Mouse (Mus musculus): Measurements from ENCODE around the gene Allc. TPM values are rescaled to one million over a fixed set of nuclear protein-coding genes. Genes with fewer than 3 reads are reported as not detected.

The Allc gene
- polyA plus RNA-seq, 1 experiment from 2014 or later, result not detected

DNA sequence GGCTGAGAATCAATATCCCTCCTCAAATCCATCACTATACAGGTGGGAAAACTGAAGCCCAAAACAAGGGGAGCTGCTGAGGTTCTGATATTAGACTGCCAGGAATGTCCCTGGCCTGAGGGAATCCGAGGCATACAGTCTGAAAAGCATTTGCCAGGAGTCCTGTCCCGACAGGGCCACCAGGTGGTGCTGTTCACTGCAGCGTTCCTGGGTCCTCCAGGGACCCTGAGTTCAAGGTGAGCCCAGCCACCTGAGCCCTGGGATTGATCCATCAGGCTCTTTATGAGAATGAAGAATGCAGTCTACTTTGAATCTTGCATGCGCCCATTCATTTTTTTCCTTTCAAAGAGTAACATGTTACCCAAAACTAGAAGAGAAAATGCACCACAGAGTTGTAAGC lies 3.2 kb downstream of the Allc start:
- Histone ChIP-seq H3K36me3 (no peaks in the 10 kb centered on the region), H3K4me2 (replicated peaks) (no peak overlapping the region), H3K9ac (no peak overlapping the region), H3K9me3 (replicated peaks) (no peaks in the 10 kb centered on the region), H3K4me3 (replicated peaks) (no peak overlapping the region), H3K4me1 (no peaks in the 10 kb centered on the region), H3K27me3 (no peaks in the 10 kb centered on the region), H3K27ac (replicated peaks) (no peak overlapping the region)
- no peak for ATAC-seq (ENCODE audit: insufficient number of reproducible peaks, low FRiP score, low TSS enrichment, low read depth)
- WGBS, result 30% methylated on average over 4 of the region's 4 CpGs

DNA sequence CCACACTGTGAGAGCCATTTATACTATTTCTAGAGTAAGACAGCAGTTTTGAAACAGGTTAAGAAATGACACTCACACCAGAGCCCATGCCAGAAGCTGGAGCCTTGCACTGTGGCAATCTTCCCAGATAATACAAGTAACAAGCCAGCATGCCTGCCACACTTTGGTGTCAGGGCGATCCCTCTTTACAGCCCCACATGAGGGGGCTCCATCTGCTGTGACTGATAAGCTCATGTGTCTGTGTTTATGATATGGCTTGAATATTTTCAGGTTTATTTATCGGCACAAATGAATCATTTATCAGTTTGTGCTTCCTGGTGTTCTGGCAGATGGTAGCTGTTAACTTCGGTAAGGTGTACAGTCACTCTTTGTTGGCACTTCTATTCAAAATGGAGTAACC lies 4.2 kb downstream of the Allc start:
- Histone ChIP-seq H3K4me1 (no peaks in the 10 kb centered on the region), H3K27ac (replicated peaks) (no peak overlapping the region), H3K9ac (no peak overlapping the region), H3K4me3 (replicated peaks) (no peak overlapping the region), H3K9me3 (replicated peaks) (no peaks in the 10 kb centered on the region), H3K4me2 (replicated peaks) (no peak overlapping the region), H3K27me3 (no peaks in the 10 kb centered on the region), H3K36me3 (no peaks in the 10 kb centered on the region)
- WGBS, result 83% methylated on average over 3 of the region's 3 CpGs
- ATAC-seq (ENCODE audit: insufficient number of reproducible peaks, low FRiP score, low TSS enrichment, low read depth), result no peak

DNA sequence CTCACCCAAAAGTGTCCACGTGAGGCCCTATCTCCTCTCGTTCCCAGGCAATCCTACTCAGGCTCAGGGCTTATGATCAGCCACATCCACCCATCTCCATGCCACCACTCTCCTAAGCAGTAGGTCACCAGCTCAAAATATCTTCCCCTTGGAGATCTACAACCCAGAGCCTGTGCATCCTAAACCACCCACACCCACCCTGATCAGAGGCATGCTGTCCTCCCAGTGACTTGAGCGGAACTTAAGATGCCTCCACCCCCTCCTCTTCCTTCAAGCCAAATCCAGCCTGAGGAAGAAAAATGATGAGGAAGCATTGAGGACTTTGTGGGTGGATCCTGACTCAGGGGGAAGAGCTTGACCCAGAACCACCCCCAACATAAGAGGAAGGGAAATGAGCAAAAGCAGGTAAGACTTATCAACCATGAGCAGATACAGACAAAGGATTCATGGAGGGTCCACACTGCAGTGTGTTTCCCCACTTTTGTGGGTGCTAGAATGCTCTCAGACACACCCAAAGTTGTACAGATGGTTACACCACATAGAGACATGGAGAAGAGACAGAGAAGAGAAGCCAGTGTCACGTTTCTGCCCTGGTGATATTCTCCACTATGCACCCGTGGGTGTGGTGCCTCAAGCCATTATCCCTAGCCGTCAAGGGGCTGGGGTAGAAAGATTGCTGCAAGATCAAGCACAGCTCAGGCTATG lies 6.8 kb downstream of the Allc start:
- H3K27ac ChIP-seq (replicated peaks), result no peak overlapping the region
- ATAC-seq (ENCODE audit: insufficient number of reproducible peaks, low FRiP score, low TSS enrichment, low read depth), result no peak
- H3K4me2 ChIP-seq (replicated peaks), result no peak overlapping the region
- H3K27me3 ChIP-seq, result no peaks in the 10 kb centered on the region
- no peak overlapping the region for H3K9ac ChIP-seq
- WGBS, result 70% methylated on average over 6 of the region's 6 CpGs
- H3K9me3 ChIP-seq (replicated peaks), result no peaks in the 10 kb centered on the region
- no peak overlapping the region for H3K4me3 ChIP-seq (replicated peaks)
- H3K36me3 ChIP-seq, result no peaks in the 10 kb centered on the region
- no peaks in the 10 kb centered on the region for H3K4me1 ChIP-seq

DNA sequence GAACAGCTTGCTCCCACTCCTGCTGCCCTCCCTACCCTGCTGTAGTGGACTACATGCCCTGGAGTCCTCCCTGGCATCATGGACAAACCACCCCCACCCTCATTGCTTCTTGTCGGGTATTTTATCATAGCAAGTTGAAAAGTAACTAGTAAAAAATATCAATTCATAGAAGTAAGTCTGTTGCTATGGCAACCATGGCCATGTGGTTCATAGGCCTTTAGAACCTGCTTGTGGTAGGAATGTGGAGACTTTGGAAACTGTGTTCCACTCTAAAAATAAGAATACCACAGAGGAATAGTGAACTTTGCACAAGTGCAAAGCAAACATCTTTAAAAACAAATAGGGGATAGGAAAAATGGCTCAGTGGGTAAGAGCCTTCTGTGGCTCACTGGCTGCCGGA lies 10.1 kb downstream of the Allc start:
- H3K9me3 ChIP-seq (replicated peaks), result no peaks in the 10 kb centered on the region
- no peak overlapping the region for H3K9ac ChIP-seq
- ATAC-seq (ENCODE audit: insufficient number of reproducible peaks, low FRiP score, low TSS enrichment, low read depth), result no peak
- no peaks in the 10 kb centered on the region for H3K27me3 ChIP-seq
- no peaks in the 10 kb centered on the region for H3K4me1 ChIP-seq
- no peak overlapping the region for H3K4me2 ChIP-seq (replicated peaks)
- WGBS, result 75% methylated on average over 2 of the region's 2 CpGs
- no peaks in the 10 kb centered on the region for H3K36me3 ChIP-seq
- H3K27ac ChIP-seq (replicated peaks), result no peak overlapping the region
- H3K4me3 ChIP-seq (replicated peaks), result no peak overlapping the region

DNA sequence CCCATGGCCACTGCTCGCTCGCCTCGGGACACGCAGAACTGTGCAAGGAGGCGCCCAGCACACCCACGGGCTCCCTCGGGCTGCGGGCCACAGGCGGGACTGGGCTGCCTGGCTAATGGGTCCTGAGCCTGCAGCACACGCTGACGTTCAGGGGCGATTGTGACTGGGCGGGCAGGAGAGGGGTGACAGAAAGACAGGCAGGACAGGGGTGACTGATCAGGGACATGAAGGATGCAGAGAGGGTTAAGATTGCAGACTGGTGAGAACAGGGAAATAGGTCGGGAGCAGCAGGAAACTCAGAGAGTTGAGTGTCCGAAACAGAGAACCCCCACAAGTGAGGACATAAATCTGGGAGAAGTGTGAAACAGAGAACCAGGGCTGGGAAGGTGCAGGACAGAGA lies 30.0 kb downstream of the Allc start, which contains the start of gene Dcdc2c:
Gene Dcdc2c, minus strand, starts transcription at position 101 of the 400 bp plus-strand sequence.
- no peak within 1 kb of the TSS for H3K4me2 ChIP-seq (replicated peaks)
- H3K4me3 ChIP-seq (replicated peaks), result no peak within 1 kb of the TSS
- H3K27me3 ChIP-seq, result no peaks in the 10 kb centered on the region
- H3K4me1 ChIP-seq, result 0 out of 2 replicates have a peak, but pooled peaks cover 3% of the 10 kb centered on the region
- 72% methylated on average over 15 of the region's 15 CpGs for WGBS
- H3K9ac ChIP-seq, result no peak within 1 kb of the TSS
- H3K9me3 ChIP-seq (replicated peaks), result no peaks in the 10 kb centered on the region
- no peaks in the 10 kb centered on the region for H3K36me3 ChIP-seq
- no peak within 1 kb of the TSS for H3K27ac ChIP-seq (replicated peaks)
- no peak for ATAC-seq (ENCODE audit: insufficient number of reproducible peaks, low FRiP score, low TSS enrichment, low read depth)

DNA sequence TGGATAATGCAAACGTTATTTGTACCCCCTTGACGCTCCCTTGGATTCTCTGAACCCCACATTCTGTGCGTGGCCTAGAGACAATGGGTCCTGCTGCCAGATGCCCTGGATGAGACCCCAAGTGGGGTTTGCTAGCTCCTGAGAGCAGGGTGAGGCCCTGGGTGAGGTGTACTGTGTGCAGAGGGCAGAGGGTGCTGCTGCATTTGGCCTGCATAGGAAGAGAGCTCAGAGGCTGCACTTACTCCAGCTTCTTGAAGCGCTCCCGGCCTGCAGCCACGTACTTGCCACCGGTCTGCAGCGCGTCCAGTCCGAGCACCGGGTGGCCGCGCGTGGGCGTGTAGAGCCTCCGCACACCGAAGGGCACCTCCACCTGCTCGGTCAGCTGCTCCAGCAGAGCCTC lies 30.5 kb downstream of the Allc start:
- ATAC-seq (ENCODE audit: insufficient number of reproducible peaks, low FRiP score, low TSS enrichment, low read depth), result no peak
- 69% methylated on average over 18 of the region's 18 CpGs for WGBS
- no peak overlapping the region for H3K9ac ChIP-seq

DNA sequence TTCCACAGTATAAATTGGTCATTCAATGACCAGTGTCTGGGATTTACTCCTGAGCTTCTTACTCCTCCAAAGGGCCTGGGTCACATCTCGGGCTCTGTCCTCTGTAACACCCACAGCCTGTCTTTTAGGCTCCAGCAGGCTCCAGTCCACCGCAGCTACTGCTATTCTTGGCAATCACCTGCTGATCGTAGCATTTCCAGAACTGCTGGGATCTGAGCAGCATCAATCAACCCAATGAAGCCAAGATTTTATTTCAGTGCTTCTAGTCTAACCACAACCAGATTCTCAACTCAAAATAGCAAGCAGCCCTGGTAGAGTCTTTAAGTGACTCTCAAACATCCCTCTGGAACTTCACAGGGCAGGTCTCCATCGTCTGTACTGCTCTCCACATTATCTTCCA lies 33.4 kb downstream of the Allc start:
- H3K4me2 ChIP-seq (replicated peaks), result no peak overlapping the region
- 38% methylated on average over 4 of the region's 4 CpGs for WGBS
- 0 out of 2 replicates have a peak, but pooled peaks cover 3% of the 10 kb centered on the region for H3K4me1 ChIP-seq
- no peaks in the 10 kb centered on the region for H3K27me3 ChIP-seq
- no peak for ATAC-seq (ENCODE audit: insufficient number of reproducible peaks, low FRiP score, low TSS enrichment, low read depth)
- no peak overlapping the region for H3K27ac ChIP-seq (replicated peaks)
- H3K36me3 ChIP-seq, result no peaks in the 10 kb centered on the region
- no peaks in the 10 kb centered on the region for H3K9me3 ChIP-seq (replicated peaks)
- no peak overlapping the region for H3K9ac ChIP-seq
- no peak overlapping the region for H3K4me3 ChIP-seq (replicated peaks)

More for the DNA sequence above, 30.5 kb downstream of the Allc start:
- H3K4me3 ChIP-seq (replicated peaks), result no peak overlapping the region
- H3K4me2 ChIP-seq (replicated peaks), result no peak overlapping the region
- H3K4me1 ChIP-seq, result 0 out of 2 replicates have a peak, but pooled peaks cover 3% of the 10 kb centered on the region
- no peaks in the 10 kb centered on the region for H3K27me3 ChIP-seq
- no peaks in the 10 kb centered on the region for H3K36me3 ChIP-seq
- no peaks in the 10 kb centered on the region for H3K9me3 ChIP-seq (replicated peaks)
- H3K27ac ChIP-seq (replicated peaks), result no peak overlapping the region

DNA sequence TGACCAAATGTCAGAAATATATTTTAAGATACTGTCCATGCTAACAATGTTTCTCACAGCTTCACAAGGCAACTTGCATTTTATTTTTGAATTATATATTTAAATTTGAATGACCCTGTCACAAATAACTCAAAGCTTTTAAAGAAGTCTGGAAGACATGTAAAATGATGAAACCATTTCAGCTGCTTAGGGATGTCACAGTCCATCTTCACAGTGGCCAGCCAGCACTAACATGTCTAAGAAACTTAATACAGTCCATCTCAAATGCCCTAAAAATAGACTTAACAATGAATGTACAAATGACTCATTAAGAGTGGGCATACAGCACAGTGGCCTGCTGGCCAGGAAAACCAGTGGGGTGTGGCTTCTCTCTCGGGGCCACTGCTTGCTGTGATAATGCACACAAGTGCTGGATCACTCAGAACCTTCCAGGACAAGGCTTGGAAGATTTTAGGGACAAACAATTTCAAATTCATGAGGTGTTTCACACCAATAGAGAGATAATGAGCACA lies 68.0 kb downstream of the Allc start:
- H3K4me1 ChIP-seq, result no peaks in the 10 kb centered on the region
- no peak for ATAC-seq (ENCODE audit: insufficient number of reproducible peaks, low FRiP score, low TSS enrichment, low read depth)
- H3K9ac ChIP-seq, result no peak overlapping the region
- no peak overlapping the region for H3K4me2 ChIP-seq (replicated peaks)
- H3K9me3 ChIP-seq (replicated peaks), result no peaks in the 10 kb centered on the region
- H3K27me3 ChIP-seq, result no peaks in the 10 kb centered on the region
- H3K4me3 ChIP-seq (replicated peaks), result no peak overlapping the region
- H3K27ac ChIP-seq (replicated peaks), result no peak overlapping the region
- no peaks in the 10 kb centered on the region for H3K36me3 ChIP-seq
- 53% methylated on average over 1 of the region's 1 CpGs for WGBS

DNA sequence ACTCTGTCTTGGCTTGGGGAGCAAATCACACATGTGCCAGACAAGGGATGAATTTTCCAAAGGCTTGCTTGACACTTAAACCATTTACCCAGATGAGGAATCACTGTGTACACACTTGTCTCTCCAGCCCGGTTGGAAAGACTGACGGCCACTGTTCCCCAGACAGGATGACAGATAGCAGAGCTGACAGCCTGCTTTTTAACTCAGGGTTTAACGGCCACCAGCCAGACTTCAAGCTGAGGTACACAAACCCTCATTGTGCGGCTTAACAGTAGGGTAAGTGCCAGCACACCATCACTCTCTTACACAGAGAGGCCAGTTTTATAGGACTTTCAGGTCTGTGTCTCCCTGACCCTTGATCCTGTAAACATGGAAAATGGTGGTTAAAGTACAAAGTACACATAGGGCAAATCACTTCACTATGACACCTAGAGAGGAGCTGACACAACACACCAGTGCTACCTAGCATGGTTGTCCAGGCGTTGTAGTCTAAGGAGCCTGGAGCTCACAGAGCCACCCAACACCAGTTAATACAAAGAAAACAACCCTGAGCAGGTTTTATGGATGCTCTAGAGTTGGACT lies 72.5 kb downstream of the Allc start:
- WGBS, result 45% methylated on average over 5 of the region's 5 CpGs
- no peaks in the 10 kb centered on the region for H3K9me3 ChIP-seq (replicated peaks)
- no peaks in the 10 kb centered on the region for H3K27me3 ChIP-seq
- H3K36me3 ChIP-seq, result no peaks in the 10 kb centered on the region
- H3K9ac ChIP-seq, result no peak overlapping the region
- no peak overlapping the region for H3K4me2 ChIP-seq (replicated peaks)
- H3K27ac ChIP-seq (replicated peaks), result no peak overlapping the region
- no peak for ATAC-seq (ENCODE audit: insufficient number of reproducible peaks, low FRiP score, low TSS enrichment, low read depth)
- H3K4me1 ChIP-seq, result no peaks in the 10 kb centered on the region
- H3K4me3 ChIP-seq (replicated peaks), result no peak overlapping the region

Other genes with a start within 250 kb of the Allc start
- 0.15 TPM in 1 of 2 replicates, not detected in the other for gene Dcdc2c, start 30.1 kb downstream of the Allc start, polyA plus RNA-seq (2015; fragmentation: Nextera tagmentation; extraction: Ambion mirVana)
- gene Colec11, start 40.9 kb upstream of the Allc start, polyA plus RNA-seq (2015; fragmentation: Nextera tagmentation; extraction: Ambion mirVana), result 0.15 and 0.37 TPM in 2 replicates
- 587 and 734 TPM in 2 replicates for gene Rps7, start 53.4 kb upstream of the Allc start, polyA plus RNA-seq (2015; fragmentation: Nextera tagmentation; extraction: Ambion mirVana)
- gene Rnaseh1, start 67.1 kb upstream of the Allc start, polyA plus RNA-seq (2015; fragmentation: Nextera tagmentation; extraction: Ambion mirVana), result 30.3 and 32.2 TPM in 2 replicates
- gene Adi1, start 92.7 kb upstream of the Allc start, polyA plus RNA-seq (2015; fragmentation: Nextera tagmentation; extraction: Ambion mirVana), result 63.0 and 73.3 TPM in 2 replicates
- 38.1 and 42.3 TPM in 2 replicates for gene Trappc12, start 167.9 kb upstream of the Allc start, polyA plus RNA-seq (2015; fragmentation: Nextera tagmentation; extraction: Ambion mirVana)
- 31.5 and 31.6 TPM in 2 replicates for gene Eipr1, start 169.3 kb upstream of the Allc start, polyA plus RNA-seq (2015; fragmentation: Nextera tagmentation; extraction: Ambion mirVana)

All from embryonic facial prominence, embryonic 15.5 days (tissue).